ENCODE assay signal across 23 mouse cellular contexts in genomic region chr2:84061221-84061620, GRCm38 (mm10).
"Had no signal": no experiment of that assay in that cellular context is flagged by ENCODE, and none has a peak within 500 bp of the region (broad histone marks: within the 10 kb centered on the region; RNA-seq: fewer than 3 reads in every experiment).

No protein-coding gene starts in this region.

- ATAC-seq: hindbrain, embryonic 16.5 days; inflammation-experienced regulatory T-cells, adult 6 months; intestine, embryonic 16.5 days had no signal

- H3K4me1 ChIP-seq: heart, embryonic 10.5 days; heart, embryonic 12.5 days; hindbrain, embryonic 10.5 days; hindbrain, embryonic 12.5 days; limb, embryonic 10.5 days; limb, embryonic 12.5 days had no signal

- H3K27me3 ChIP-seq: heart, embryonic 12.5 days; hindbrain, embryonic 12.5 days; limb, embryonic 12.5 days had no signal

- H3K9me3 ChIP-seq: heart, embryonic 10.5 days; heart, embryonic 12.5 days; hindbrain, embryonic 10.5 days; hindbrain, embryonic 12.5 days; limb, embryonic 10.5 days; limb, embryonic 12.5 days had no signal

- H3K27ac ChIP-seq: heart, embryonic 10.5 days; hindbrain, embryonic 10.5 days; hindbrain, embryonic 12.5 days; hindbrain, embryonic 14.5 days; layer of hippocampus, adult 2 months; left cerebral cortex, adult 2 months; limb, embryonic 10.5 days; limb, embryonic 12.5 days had no signal

- H3K9ac ChIP-seq: heart, embryonic 12.5 days; hindbrain, embryonic 12.5 days; hindbrain, embryonic 14.5 days; limb, embryonic 12.5 days had no signal

- H3K4me2 ChIP-seq: heart, embryonic 12.5 days; hindbrain, embryonic 12.5 days; hindbrain, embryonic 14.5 days; limb, embryonic 12.5 days; liver, embryonic 11.5 days had no signal

- H3K36me3 ChIP-seq: heart, embryonic 10.5 days; heart, embryonic 12.5 days; hindbrain, embryonic 10.5 days; hindbrain, embryonic 12.5 days; limb, embryonic 10.5 days; limb, embryonic 12.5 days had no signal

- H3K4me3 ChIP-seq: heart, embryonic 10.5 days; heart, embryonic 12.5 days; hindbrain, embryonic 10.5 days; hindbrain, embryonic 12.5 days; layer of hippocampus, adult 2 months; left cerebral cortex, adult 2 months; limb, embryonic 10.5 days; limb, embryonic 12.5 days had no signal

- DNase-seq: gastrocnemius, postnatal 14 days; gastrocnemius, postnatal 36 days; heart, postnatal 10 days; heart, postnatal 4 days; kidney, adult 18-20 months; kidney, adult 8-10 months; kidney, postnatal 10 days; kidney, postnatal 25 days; kidney, postnatal 4 days; liver had no signal
